Mouse (Mus musculus): ENCODE data around the gene Vmn2r17.
A peak's percentile ranks its signal among the peaks of the same experiment; 100 is the strongest.

Gene Vmn2r17

DNA sequence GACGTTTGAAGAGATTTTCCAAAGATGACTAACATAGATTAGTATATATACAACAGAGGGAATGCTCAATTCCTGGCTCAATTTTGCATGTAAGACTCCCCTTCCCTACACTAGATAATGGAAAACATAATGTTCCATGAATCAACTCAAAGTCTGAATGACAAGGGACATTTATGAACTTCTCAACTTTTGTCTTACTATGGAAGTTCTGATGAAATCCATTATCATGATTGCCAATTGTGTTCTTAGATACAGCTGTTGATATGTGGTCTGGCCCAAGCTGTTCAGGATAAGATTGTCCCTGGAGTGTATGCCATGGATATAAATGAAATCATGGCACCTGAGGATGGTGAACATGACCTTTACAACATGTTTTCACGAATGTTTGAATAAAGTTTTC lies at the start of gene Vmn2r17:
Gene Vmn2r17, plus strand, starts transcription at position 301 of the 400 bp plus-strand sequence.
- no peak for DNase-seq (ENCODE audit: low spot score)

DNA sequence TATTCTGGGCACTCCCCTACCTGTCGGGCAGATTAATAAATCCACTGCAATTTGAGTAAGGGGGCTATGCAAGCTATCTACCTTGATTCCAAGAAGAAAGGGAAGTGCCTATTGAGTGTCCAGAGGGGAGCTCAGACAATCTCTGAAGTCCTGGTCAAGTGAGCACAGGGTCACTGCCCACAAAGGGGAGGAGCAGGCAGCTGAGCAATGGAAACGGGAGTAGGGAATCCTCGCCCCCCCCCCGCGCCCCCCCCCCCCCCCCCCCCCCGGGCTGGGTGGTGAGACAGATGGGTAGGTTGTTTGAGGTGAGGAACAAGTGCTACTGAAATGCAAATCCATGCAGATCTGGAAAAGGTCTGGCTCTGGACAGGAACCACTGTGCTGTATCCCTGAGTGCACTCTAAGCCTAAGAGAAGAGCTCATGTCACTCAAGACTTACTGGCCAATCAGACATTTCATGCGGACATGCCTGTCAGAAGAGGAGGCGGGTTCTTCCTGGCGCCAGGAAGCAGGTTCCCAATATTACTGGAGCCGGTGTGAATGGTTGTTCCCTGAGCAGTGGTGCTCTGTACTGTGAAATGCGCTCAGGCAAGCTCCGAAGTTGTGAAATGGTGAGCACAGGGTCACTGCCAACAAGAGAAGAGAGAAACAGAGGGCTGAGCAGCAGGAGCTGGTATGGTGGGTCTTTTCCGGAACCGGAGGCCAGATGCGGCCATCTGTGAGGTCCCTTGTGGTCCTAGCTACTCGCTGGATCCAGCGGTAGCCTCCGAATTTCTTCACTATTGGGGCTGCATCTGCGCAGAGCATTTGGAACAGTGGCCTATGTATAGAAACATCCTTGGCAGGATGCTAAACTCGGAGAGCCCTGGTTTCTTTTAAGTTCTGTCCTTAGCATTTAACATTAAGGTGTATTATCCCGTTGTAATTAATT lies 47.4 kb downstream of the Vmn2r17 start:
- peak; percentile 3 for DNase-seq (ENCODE audit: low spot score)

DNA sequence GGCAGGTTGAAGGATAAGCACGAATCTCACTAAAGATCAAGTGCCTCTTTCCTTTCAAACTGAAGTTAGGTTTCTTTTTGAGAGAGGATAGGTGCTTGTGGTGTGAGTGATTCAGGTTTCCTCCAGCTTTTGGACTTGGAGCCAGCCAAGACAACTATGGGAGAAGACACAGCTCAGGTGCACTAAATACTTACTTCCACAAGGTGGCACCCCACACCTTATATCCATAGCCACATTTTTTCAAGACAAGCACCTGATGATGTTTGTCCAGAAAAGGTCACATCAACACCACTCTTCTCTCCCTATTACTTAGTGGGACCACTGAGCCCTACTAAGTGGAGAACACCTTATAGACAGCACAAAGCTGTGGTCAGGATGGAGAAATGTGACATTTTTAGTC lies 87.2 kb downstream of the Vmn2r17 start:
- DNase-seq (ENCODE audit: low spot score): peak; percentile 8

Data from layer of hippocampus, adult 11-12 months (tissue).